In the genomic region with DNA sequence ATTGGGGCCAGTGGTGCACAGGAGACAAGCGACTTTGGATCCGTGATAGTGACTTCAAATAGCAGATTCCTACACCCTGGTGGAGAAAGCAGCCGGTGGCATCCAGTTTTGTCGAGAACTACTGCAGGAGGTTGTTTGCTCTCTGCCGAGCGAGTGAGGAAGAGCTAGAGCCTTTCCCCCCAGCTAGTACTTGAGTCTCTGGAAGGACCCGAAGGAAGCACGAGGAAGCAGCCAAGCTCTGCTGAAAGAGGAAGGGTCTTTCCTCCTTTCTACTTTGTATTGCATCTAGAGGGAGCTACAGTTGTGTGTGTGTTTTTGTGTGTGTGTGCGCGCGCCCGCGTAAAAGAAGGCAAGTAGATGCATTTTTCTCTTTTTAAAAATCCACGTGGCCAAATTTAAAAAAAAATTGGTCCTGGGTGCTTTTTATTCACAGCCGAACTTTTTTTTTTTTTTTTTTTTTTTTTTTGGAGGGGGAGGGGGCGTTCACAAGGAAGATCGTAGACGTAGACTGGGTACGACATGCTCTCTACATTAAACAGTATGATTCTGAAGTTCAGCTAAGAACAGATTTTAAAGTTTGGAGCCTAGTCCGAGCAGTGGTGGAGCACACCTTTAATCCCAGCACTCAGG, we compare ENCODE assay signal across 8 mouse cellular contexts. TPM values are rescaled to one million over a fixed set of nuclear protein-coding genes. Genes with fewer than 3 reads are reported as not detected.
A peak's percentile ranks its signal among the peaks of the same experiment; 100 is the strongest.
DNase-seq lines count a peak whose midpoint lies in the region; ATAC-seq and TF ChIP-seq lines count a peak whose summit lies in the region.

No protein-coding gene starts in this region.

- intact Hi-C loops in left cerebral cortex, postnatal 4 days (cut with DNase I) = no loop called here

- peak overlapping the region; percentile 80 for H3K4me3 ChIP-seq in layer of hippocampus, adult 2 months
- peak overlapping the region; percentile 87 for H3K4me3 ChIP-seq in bone marrow macrophage, adult 2 months (ENCODE audit: insufficient read depth, low read length)
- peak overlapping the region; percentile 98 for H3K4me3 ChIP-seq in heart, embryonic 15.5 days
- H3K4me3 ChIP-seq in macrophage (ENCODE audit: inconsistent target) = peak overlapping the region; percentile 63

- WGBS in heart, embryonic 15.5 days = 23% methylated on average over 20 of the region's 20 CpGs
- 12% methylated on average over 19 of the region's 20 CpGs for WGBS in macrophage (ENCODE audit: missing documents)

- H3K9ac ChIP-seq in heart, embryonic 15.5 days = peak overlapping the region; percentile 94

- peak overlapping the region; percentile 93 for H3K4me2 ChIP-seq in heart, embryonic 15.5 days

- no peak for TF ChIP-seq POLR2A in bone marrow macrophage, adult 2 months (IDR thresholded peaks at IDR 0.05; ENCODE audit: borderline replicate concordance, low read depth, low read length)

- peaks cover 16% of the 10 kb centered on the region for H3K4me1 ChIP-seq in bone marrow macrophage, adult 2 months (ENCODE audit: control insufficient read depth, insufficient read depth, low read length)
- peaks cover 18% of the 10 kb centered on the region for H3K4me1 ChIP-seq in heart, embryonic 15.5 days (replicated peaks)

- no peaks in the 10 kb centered on the region for H3K27me3 ChIP-seq in heart, embryonic 15.5 days

- no peak for ATAC-seq in heart, embryonic 15.5 days (replicated peaks; ENCODE audit: insufficient number of reproducible peaks, insufficient read depth, low FRiP score, low read depth)

- no peak for DNase-seq in layer of hippocampus, adult 2 months (ENCODE audit: low spot score in 2 of 2)
- DNase-seq in layer of hippocampus, adult 8-10 months (ENCODE audit: low spot score in 2 of 2) = no peak
- DNase-seq in adrenal gland, adult 18-20 months (ENCODE audit: low spot score in 2 of 2) = no peak
- no peak for DNase-seq in embryo, embryonic 10.5 days (ENCODE audit: low spot score)
- DNase-seq in left cerebral cortex, postnatal 4 days = no peak

- H3K27ac ChIP-seq in layer of hippocampus, adult 2 months = peak overlapping the region; percentile 95
- H3K27ac ChIP-seq in bone marrow macrophage, adult 2 months (ENCODE audit: insufficient read depth, low read depth, low read length) = peak overlapping the region; percentile 24
- H3K27ac ChIP-seq in heart, embryonic 15.5 days = peak overlapping the region; percentile 93
- peak overlapping the region; percentile 46 for H3K27ac ChIP-seq in macrophage

- peaks cover 61% of the 10 kb centered on the region for H3K79me2 ChIP-seq in macrophage (ENCODE audit: inconsistent target)

- peaks cover 18% of the 10 kb centered on the region for H3K36me3 ChIP-seq in heart, embryonic 15.5 days
- peaks cover 6% of the 10 kb centered on the region for H3K36me3 ChIP-seq in macrophage (ENCODE audit: inconsistent target)

- no peaks in the 10 kb centered on the region for H3K9me3 ChIP-seq in heart, embryonic 15.5 days (replicated peaks)

- TF ChIP-seq CTCF in layer of hippocampus, adult 2 months (conservative IDR thresholded peaks at IDR 0.05) = no peak; the same call in 1 of the 2 replicates
- no peak for TF ChIP-seq CTCF in bone marrow macrophage, adult 2 months (IDR thresholded peaks at IDR 0.05; ENCODE audit: low read depth, low read length)

RNA-seq across cellular contexts. Expression of a gene that starts 1.4 kb away (rescaled TPM):
- 10 to 100 TPM; 83.9 to 86.4 TPM for total RNA-seq in layer of hippocampus, adult 2 months (2021)
- 10 to 100 TPM; 75.3 to 92.0 (median 79.3) TPM for total RNA-seq in layer of hippocampus, adult 8-10 months (2022)
- polyA plus RNA-seq in bone marrow macrophage, adult 2 months (2012; ENCODE audit: insufficient read depth, insufficient read length, missing spikeins) = 20.1 and 23.8 TPM in 2 replicates
- polyA plus RNA-seq in heart, embryonic 15.5 days (2015; fragmentation: Nextera tagmentation; extraction: Ambion mirVana) = 9.5 TPM in 2 replicates
- total RNA-seq in macrophage (2018; cell fraction: chromatin; rRNA removed) = 10 to 100 TPM; 13.4 to 91.4 (median 59.3) TPM
- 10 to 100 TPM; 10.4 to 24.6 (median 18.9) TPM for total RNA-seq in macrophage (2018; cell fraction: cytosol; rRNA removed)
- total RNA-seq in macrophage (2018; cell fraction: nucleus; rRNA removed) = 10 to 100 TPM; 12.1 to 57.8 (median 30.2) TPM
- polyA plus RNA-seq in macrophage (2018) = 20.1 to 22.6 TPM (median 22.2 TPM) in 3 replicates
- 10 to 100 TPM; 29.4 to 32.3 TPM for total RNA-seq in adrenal gland, adult 18-20 months (2021)
- total RNA-seq in left cerebral cortex, postnatal 4 days (2021) = 100 to 1,000 TPM; 133 to 134 TPM

RNA-seq across cellular contexts. Expression of a gene that starts 1.5 kb away (rescaled TPM):
- 10 to 100 TPM; 28.3 to 31.7 TPM for total RNA-seq in layer of hippocampus, adult 2 months (2021)
- 10 to 100 TPM; 27.4 to 35.0 (median 32.2) TPM for total RNA-seq in layer of hippocampus, adult 8-10 months (2022)
- 50.2 and 50.6 TPM in 2 replicates for polyA plus RNA-seq in bone marrow macrophage, adult 2 months (2012; ENCODE audit: insufficient read depth, insufficient read length, missing spikeins)
- 84.6 and 89.3 TPM in 2 replicates for polyA plus RNA-seq in heart, embryonic 15.5 days (2015; fragmentation: Nextera tagmentation; extraction: Ambion mirVana)
- total RNA-seq in macrophage (2018; cell fraction: chromatin; rRNA removed) = 10 to 100 TPM in 7 of 26 experiments, 1 to 10 TPM in 17, not detected in 2; 1.4 to 16.1 (median 6.8) TPM
- 10 to 100 TPM; 25.6 to 57.6 (median 40.2) TPM for total RNA-seq in macrophage (2018; cell fraction: cytosol; rRNA removed)
- total RNA-seq in macrophage (2018; cell fraction: nucleus; rRNA removed) = 10 to 100 TPM in 17 of 26 experiments, 1 to 10 TPM in 9; 2.0 to 28.4 (median 13.6) TPM
- 33.0 to 56.2 TPM (median 43.5 TPM) in 3 replicates for polyA plus RNA-seq in macrophage (2018)
- 10 to 100 TPM; 50.2 to 50.4 TPM for total RNA-seq in adrenal gland, adult 18-20 months (2021)
- 10 to 100 TPM; 42.9 to 45.7 TPM for total RNA-seq in left cerebral cortex, postnatal 4 days (2021)

RNA-seq across cellular contexts. Expression of a gene that starts 41.8 kb away (rescaled TPM):
- 10 to 100 TPM in 1 of 2 experiments, 1 to 10 TPM in 1; 1.4 to 10.7 TPM for total RNA-seq in layer of hippocampus, adult 2 months (2021)
- 10 to 100 TPM in 1 of 4 experiments, 1 to 10 TPM in 3; 4.6 to 11.1 (median 8.2) TPM for total RNA-seq in layer of hippocampus, adult 8-10 months (2022)
- polyA plus RNA-seq in bone marrow macrophage, adult 2 months (2012; ENCODE audit: insufficient read depth, insufficient read length, missing spikeins) = not detected in 2 replicates
- polyA plus RNA-seq in heart, embryonic 15.5 days (2015; fragmentation: Nextera tagmentation; extraction: Ambion mirVana) = not detected in 2 replicates
- 1 to 10 TPM in 6 of 26 experiments, under 1 TPM in 3, not detected in 17; 0.26 to 9.2 (median 1.4) TPM for total RNA-seq in macrophage (2018; cell fraction: chromatin; rRNA removed)
- 1 to 10 TPM in 1 of 26 experiments, under 1 TPM in 2, not detected in 23; 0.08 to 1.4 (median 0.28) TPM for total RNA-seq in macrophage (2018; cell fraction: cytosol; rRNA removed)
- 1 to 10 TPM in 3 of 26 experiments, under 1 TPM in 1, not detected in 22; 0.18 to 4.1 (median 2.6) TPM for total RNA-seq in macrophage (2018; cell fraction: nucleus; rRNA removed)
- polyA plus RNA-seq in macrophage (2018) = not detected in 3 replicates
- total RNA-seq in adrenal gland, adult 18-20 months (2021) = 1 to 10 TPM; 5.3 to 7.5 TPM
- 10 to 100 TPM in 1 of 2 experiments, 1 to 10 TPM in 1; 8.9 to 14.3 TPM for total RNA-seq in left cerebral cortex, postnatal 4 days (2021)

RNA-seq across cellular contexts. Expression of a gene that starts 41.8 kb away (rescaled TPM):
- 10 to 100 TPM; 27.5 to 30.9 TPM for total RNA-seq in layer of hippocampus, adult 2 months (2021)
- 10 to 100 TPM; 18.3 to 31.0 (median 26.7) TPM for total RNA-seq in layer of hippocampus, adult 8-10 months (2022)
- 15.1 and 15.5 TPM in 2 replicates for polyA plus RNA-seq in bone marrow macrophage, adult 2 months (2012; ENCODE audit: insufficient read depth, insufficient read length, missing spikeins)
- polyA plus RNA-seq in heart, embryonic 15.5 days (2015; fragmentation: Nextera tagmentation; extraction: Ambion mirVana) = 32.0 and 36.3 TPM in 2 replicates
- 10 to 100 TPM in 2 of 26 experiments, 1 to 10 TPM in 22, under 1 TPM in 1, not detected in 1; 0.77 to 13.2 (median 5.4) TPM for total RNA-seq in macrophage (2018; cell fraction: chromatin; rRNA removed)
- total RNA-seq in macrophage (2018; cell fraction: cytosol; rRNA removed) = 1 to 10 TPM; 1.7 to 5.4 (median 4.3) TPM
- total RNA-seq in macrophage (2018; cell fraction: nucleus; rRNA removed) = 10 to 100 TPM in 8 of 26 experiments, 1 to 10 TPM in 18; 1.4 to 13.7 (median 7.6) TPM
- polyA plus RNA-seq in macrophage (2018) = 4.3 to 5.8 TPM (median 5.6 TPM) in 3 replicates
- total RNA-seq in adrenal gland, adult 18-20 months (2021) = 10 to 100 TPM in 1 of 2 experiments, 1 to 10 TPM in 1; 9.7 to 18.5 TPM
- total RNA-seq in left cerebral cortex, postnatal 4 days (2021) = 10 to 100 TPM; 20.2 to 21.9 TPM

Comparison
In these comparisons a context has a peak if more than half of its experiments do, and no peak if none do; other contexts are left out.
1. H3K27ac ChIP-seq: peak in every context shown above with its lines; median percentile 95 in layer of hippocampus, adult 2 months; 93 in heart, embryonic 15.5 days; 46 in macrophage; 24 in bone marrow macrophage, adult 2 months.